Comparison of ENCODE assay signal across 27 mouse cellular contexts in the genomic region with DNA sequence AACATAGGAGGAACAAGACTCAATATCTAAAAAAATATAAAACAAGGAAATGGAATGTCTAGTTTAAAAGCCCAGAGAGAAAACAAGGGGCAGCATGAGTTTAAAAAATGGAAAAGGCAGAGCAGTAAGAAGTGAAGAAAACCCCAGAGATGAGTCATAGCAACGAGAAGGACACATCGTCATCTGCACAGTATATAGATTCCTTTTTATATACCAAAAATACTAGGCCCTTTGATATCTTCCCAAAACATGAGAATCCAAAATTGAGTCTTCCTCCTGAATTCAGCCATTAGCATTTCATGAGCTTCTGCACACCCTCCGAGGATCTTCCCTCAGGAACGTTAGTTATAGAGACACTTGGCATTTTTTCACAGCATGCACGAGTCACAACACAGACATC.
A peak's percentile ranks its signal among the peaks of the same experiment; 100 is the strongest.
DNase-seq lines count a peak whose midpoint lies in the region; ATAC-seq and TF ChIP-seq lines count a peak whose summit lies in the region.
"Had no signal": no experiment of that assay in that cellular context is flagged by ENCODE, and none has a peak within 500 bp of the region (broad histone marks: within the 10 kb centered on the region; RNA-seq: fewer than 3 reads in every experiment).

No protein-coding gene starts in this region.

- H3K9ac ChIP-seq in forebrain, postnatal 0 days = no peak overlapping the region
- no peak overlapping the region for H3K9ac ChIP-seq in forebrain, embryonic 11.5 days (ENCODE audit: low read length)
- H3K9ac ChIP-seq: embryonic facial prominence, embryonic 12.5 days; forebrain, embryonic 12.5 days had no signal

- no peak overlapping the region for H3K4me2 ChIP-seq in forebrain, postnatal 0 days (ENCODE audit: low read depth)
- H3K4me2 ChIP-seq in forebrain, embryonic 11.5 days (ENCODE audit: low read depth, low read length, severe bottlenecking) = no peak overlapping the region
- H3K4me2 ChIP-seq: embryonic facial prominence, embryonic 12.5 days; forebrain, embryonic 12.5 days had no signal

- WGBS in forebrain, postnatal 0 days = 62% methylated on average over 5 of the region's 5 CpGs
- 90% methylated on average over 5 of the region's 5 CpGs for WGBS in forebrain, embryonic 11.5 days

- peak; percentile 68 for ATAC-seq in forebrain, postnatal 0 days
- no peak for ATAC-seq in forebrain, embryonic 11.5 days (replicated peaks; ENCODE audit: low FRiP score)
- ATAC-seq: activated CD4-positive, CD25-positive, alpha-beta regulatory T cell, adult 4 months; CD4-positive, CD25-positive, alpha-beta regulatory T cell, adult 4 months; forebrain, embryonic 14.5 days; forebrain, embryonic 16.5 days; Patski had no signal

- no peak for TF ChIP-seq CTCF in forebrain, postnatal 0 days (IDR thresholded peaks at IDR 0.05; ENCODE audit: low read depth)

- H3K4me3 ChIP-seq in forebrain, postnatal 0 days (ENCODE audit: low read depth, low read length) = no peak overlapping the region
- no peak overlapping the region for H3K4me3 ChIP-seq in forebrain, embryonic 11.5 days (ENCODE audit: low read depth, low read length)
- H3K4me3 ChIP-seq: embryonic facial prominence, embryonic 10.5 days; embryonic facial prominence, embryonic 12.5 days; forebrain, embryonic 12.5 days had no signal

- H3K27ac ChIP-seq in forebrain, postnatal 0 days (ENCODE audit: low read depth, low read length) = no peak overlapping the region
- no peak overlapping the region for H3K27ac ChIP-seq in forebrain, embryonic 11.5 days (ENCODE audit: low read depth, low read length)
- H3K27ac ChIP-seq: embryonic facial prominence, embryonic 10.5 days; embryonic facial prominence, embryonic 12.5 days; forebrain, embryonic 12.5 days had no signal

- no peaks in the 10 kb centered on the region for H3K9me3 ChIP-seq in forebrain, postnatal 0 days (ENCODE audit: low read length)
- H3K9me3 ChIP-seq in forebrain, embryonic 11.5 days (ENCODE audit: control insufficient read depth, low read length) = no peaks in the 10 kb centered on the region
- H3K9me3 ChIP-seq: embryonic facial prominence, embryonic 10.5 days; embryonic facial prominence, embryonic 12.5 days; forebrain, embryonic 12.5 days had no signal

- no peaks in the 10 kb centered on the region for H3K4me1 ChIP-seq in forebrain, postnatal 0 days (ENCODE audit: insufficient read depth)
- H3K4me1 ChIP-seq in forebrain, embryonic 11.5 days (replicated peaks; ENCODE audit: control insufficient read depth, insufficient read depth, low read length) = no peaks in the 10 kb centered on the region
- H3K4me1 ChIP-seq: embryonic facial prominence, embryonic 10.5 days; embryonic facial prominence, embryonic 12.5 days; forebrain, embryonic 12.5 days had no signal

- H3K27me3 ChIP-seq in forebrain, postnatal 0 days (ENCODE audit: insufficient read depth, low read length) = no peaks in the 10 kb centered on the region
- no peaks in the 10 kb centered on the region for H3K27me3 ChIP-seq in forebrain, embryonic 11.5 days (ENCODE audit: control insufficient read depth, insufficient read depth, low read length)
- H3K27me3 ChIP-seq: CH12.LX; embryonic facial prominence, embryonic 12.5 days; forebrain, embryonic 12.5 days had no signal

- H3K36me3 ChIP-seq in forebrain, postnatal 0 days (ENCODE audit: insufficient read depth) = no peaks in the 10 kb centered on the region
- no peaks in the 10 kb centered on the region for H3K36me3 ChIP-seq in forebrain, embryonic 11.5 days (ENCODE audit: control insufficient read depth, insufficient read depth, low read length)
- H3K36me3 ChIP-seq: embryonic facial prominence, embryonic 10.5 days; embryonic facial prominence, embryonic 12.5 days; forebrain, embryonic 12.5 days; G1E had no signal

- no peak for DNase-seq in forebrain, postnatal 0 days
- no peak for DNase-seq in forebrain, embryonic 11.5 days (ENCODE audit: low spot score)
- DNase-seq in frontal cortex, postnatal 36 days (ENCODE audit: low spot score in 2 of 2) = peak; percentile 6 to 14
- DNase-seq in frontal cortex, postnatal 10 days (ENCODE audit: low spot score in 2 of 2) = no peak
- peak; percentile 6 for DNase-seq in right cerebral cortex, adult 18-20 months
- DNase-seq in right cerebral cortex, postnatal 36 days (ENCODE audit: low spot score in 2 of 2) = no peak
- DNase-seq in telencephalon, adult 2 months (ENCODE audit: low read depth, low spot score) = peak; percentile 17
- DNase-seq in gastrocnemius, postnatal 25 days = no peak
- DNase-seq: adrenal gland, adult 8-10 months; adrenal gland, postnatal 14 days; adrenal gland, postnatal 36 days; B cell, adult 2 months; cerebellum, adult 11-12 months; cerebellum, adult 2 months; cerebellum, adult 9-10 months; cerebellum, postnatal 10 days; cerebellum, postnatal 25 days had no signal

Comparison
In these comparisons a context has a peak if more than half of its experiments do, and no peak if none do; other contexts are left out.
1. DNase-seq: peak in frontal cortex, postnatal 36 days (2 of 2), right cerebral cortex, adult 18-20 months (single experiment) and telencephalon, adult 2 months (single experiment); none in forebrain, postnatal 0 days (single experiment), forebrain, embryonic 11.5 days (single experiment), frontal cortex, postnatal 10 days (0 of 2), right cerebral cortex, postnatal 36 days (0 of 2) and gastrocnemius, postnatal 25 days (single experiment).